Mouse (Mus musculus): ENCODE measurements around the gene Ypel1.

The Ypel1 gene

DNA sequence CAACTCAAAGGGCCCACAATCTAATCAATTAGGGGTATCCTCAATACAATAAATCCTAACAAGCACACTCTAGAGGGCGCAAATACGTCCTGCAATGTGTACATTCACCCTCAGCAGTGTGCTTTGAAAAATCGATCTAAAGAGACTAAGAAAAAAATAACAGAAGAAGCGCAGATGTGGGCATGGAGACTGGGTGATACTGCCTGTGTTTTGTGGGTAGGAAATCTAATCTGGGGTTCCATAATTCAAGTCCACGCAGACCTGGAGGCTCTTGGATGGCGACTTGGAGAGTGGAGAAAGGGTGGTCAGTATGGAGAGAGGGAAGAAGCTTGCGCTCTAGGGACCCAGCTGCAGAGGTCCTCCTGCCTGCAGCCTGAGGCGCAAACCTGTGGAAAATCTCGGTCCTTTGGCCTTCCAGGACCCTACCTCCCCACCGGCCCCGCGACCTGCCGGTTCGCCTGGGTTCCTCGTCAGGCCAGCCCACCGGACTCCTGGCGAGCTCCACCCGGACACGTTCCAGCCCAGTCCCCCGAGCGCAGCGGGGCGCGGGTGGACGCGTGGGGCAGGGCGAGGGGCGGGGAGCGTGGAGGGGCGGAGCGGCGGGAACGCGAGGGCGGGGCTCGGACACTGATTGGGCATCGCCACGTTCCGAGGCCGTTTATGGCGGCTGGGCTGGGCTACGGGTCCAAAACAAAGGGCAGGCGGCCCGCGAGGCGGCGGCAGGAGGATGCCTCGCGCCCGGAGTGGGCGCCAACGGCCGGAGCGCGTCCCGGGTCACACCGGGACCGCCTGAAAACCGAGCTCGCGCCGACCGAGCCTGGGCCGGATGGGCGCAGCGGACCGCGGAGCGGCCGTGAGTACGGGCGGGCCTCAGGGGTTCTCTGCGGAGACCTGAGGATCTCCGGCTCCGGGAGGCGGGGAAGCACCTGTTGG, at the start of gene Ypel1:
Gene Ypel1, plus strand, starts transcription at position 186 of the 933 bp plus-strand sequence.
- DNase-seq (ENCODE audit: low read depth, low spot score), result peak; percentile 69

GRCm38 (mm10) chr16:17024469-17025148, 44.9 kb upstream of the Ypel1 start:
- DNase-seq (ENCODE audit: low read depth, low spot score), result no peak

GRCm38 (mm10) chr16:17029971-17030695, 39.4 kb upstream of the Ypel1 start:
- peak; percentile 45 for DNase-seq (ENCODE audit: low read depth, low spot score)

GRCm38 (mm10) chr16:17033754-17034153, 35.7 kb upstream of the Ypel1 start:
- no peak for DNase-seq (ENCODE audit: low read depth, low spot score)

GRCm38 (mm10) chr16:17040716-17041115, 28.8 kb upstream of the Ypel1 start:
- no peak for DNase-seq (ENCODE audit: low read depth, low spot score)

GRCm38 (mm10) chr16:17041417-17041816, 28.1 kb upstream of the Ypel1 start:
- DNase-seq (ENCODE audit: low read depth, low spot score), result no peak

DNA sequence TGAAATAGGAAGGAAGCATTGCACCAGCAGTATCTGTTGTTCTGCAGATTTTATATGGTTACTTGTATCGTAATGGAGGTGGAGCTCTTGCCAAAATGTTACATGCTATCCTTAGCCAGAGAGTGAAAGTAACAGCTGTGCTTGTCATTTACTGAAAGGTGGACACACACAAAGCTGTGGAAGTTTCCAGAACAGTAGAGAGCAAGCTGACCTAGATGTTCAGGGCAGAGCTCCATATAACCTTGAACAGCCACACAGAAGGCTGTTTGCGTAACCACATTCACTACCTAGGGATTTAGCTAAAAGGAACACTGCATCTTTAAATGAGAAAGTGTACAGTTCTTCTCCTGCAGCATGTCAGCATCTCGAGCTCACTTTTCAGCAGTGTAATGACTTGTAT, 25.2 kb upstream of the Ypel1 start:
- no peak for DNase-seq (ENCODE audit: low read depth, low spot score)

GRCm38 (mm10) chr16:17045287-17045686, 24.2 kb upstream of the Ypel1 start:
- no peak for DNase-seq (ENCODE audit: low read depth, low spot score)

- no peak for DNase-seq (ENCODE audit: low read depth, low spot score)
Observed at GRCm38 (mm10) chr16:17049886-17050285, 19.6 kb upstream of the Ypel1 start.

DNA sequence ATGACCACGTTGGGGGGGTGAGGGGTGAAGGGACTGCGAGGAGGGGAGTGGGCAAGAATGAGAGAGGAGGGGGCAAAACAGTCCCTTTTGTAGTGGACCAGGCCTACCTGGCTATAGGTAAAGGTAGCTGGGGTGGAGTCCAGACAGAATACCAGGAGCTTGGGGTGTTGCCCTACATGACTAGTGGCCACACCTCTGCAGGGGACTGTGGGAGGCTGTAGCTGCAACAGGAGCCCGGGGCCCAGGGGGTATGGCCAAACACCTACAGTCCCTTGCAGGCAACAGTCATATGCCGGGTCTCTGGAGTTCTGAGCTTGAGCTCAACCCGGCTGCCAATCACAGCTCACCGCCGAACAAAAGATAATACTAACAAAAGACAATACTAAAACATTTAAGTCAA, 17.4 kb upstream of the Ypel1 start:
- no peak for DNase-seq (ENCODE audit: low read depth, low spot score)

GRCm38 (mm10) chr16:17053903-17054302, 15.6 kb upstream of the Ypel1 start:
- DNase-seq (ENCODE audit: low read depth, low spot score), result no peak

DNA sequence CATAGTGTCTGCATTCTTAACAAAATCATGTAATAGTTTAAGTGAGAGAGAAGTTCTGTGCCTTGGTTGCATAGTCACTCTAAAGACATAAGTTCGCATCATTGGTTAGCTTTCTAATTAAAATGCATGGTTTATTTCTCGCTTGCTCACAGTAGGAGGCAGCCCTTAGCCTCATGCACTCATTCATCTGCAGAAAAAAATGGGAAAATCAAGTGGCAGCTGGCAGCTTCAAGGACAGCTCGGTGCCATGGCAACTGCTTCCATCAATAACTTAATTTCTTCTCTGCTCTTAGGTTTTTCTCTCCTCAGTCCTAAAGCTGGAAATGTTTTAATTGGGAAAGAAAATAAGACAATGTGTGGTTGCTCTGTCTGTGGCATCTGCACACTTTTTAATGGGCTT, 13.9 kb upstream of the Ypel1 start:
- peak; percentile 36 for DNase-seq (ENCODE audit: low read depth, low spot score)

DNA sequence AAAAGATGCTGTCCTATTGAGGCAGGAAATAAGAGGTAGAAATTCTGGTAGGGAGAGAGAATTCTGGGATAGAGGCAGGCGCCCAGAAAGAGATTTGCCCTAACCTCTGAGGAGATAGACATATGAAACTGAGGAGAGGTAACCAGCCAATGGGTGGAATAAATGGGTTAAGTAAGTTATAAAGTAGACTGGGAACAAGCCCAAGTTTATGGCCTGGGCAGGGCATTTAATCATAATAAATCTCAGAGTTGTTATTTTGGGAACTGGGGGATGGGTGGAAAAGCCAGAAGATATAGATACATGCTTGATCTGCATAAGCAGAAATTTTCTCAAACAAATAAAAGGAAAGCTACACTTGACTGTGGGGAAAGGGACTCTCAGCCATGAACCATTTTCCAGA, 7.2 kb upstream of the Ypel1 start:
- no peak for DNase-seq (ENCODE audit: low read depth, low spot score)

DNA sequence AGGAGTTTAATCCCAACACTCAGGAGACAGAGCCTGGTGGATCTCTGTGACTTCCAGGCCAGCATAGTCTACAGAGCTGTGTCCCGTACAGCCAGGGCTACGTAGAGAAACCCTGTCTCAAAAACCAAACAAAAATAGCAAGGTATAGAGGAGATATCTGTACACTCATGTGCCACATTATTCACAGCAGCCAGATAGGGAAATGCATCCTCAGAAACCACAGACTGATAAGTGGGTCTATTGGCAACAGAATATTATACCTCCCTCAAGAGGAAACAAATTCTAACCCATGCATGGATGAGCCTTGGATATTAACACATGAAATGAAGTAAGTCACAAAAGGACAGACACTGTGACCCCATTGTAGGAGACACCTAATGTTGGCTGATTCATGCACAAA, 1.9 kb upstream of the Ypel1 start:
- no peak for DNase-seq (ENCODE audit: low read depth, low spot score)

DNA sequence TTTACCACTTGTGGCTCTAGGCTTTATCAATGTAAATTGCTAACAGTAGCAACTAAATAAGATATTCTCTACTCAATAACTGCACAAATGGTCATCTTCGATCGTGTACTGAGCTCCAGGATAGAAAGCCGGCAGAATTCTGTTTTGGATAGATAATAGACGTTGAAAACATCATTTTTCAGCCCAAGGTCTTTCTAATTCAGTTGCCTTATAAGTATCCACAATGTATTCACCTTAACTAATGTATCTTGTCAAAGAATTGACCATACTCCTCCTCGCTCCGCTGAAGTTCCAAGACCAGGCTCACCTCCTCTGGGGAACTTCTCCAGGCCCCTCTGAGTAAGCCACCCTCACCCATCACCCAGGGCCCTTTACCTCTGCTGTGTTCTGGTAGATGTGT, 1.2 kb downstream of the Ypel1 start:
- no peak for DNase-seq (ENCODE audit: low read depth, low spot score)

- no peak for DNase-seq (ENCODE audit: low read depth, low spot score)
Observed at GRCm38 (mm10) chr16:17073000-17073399, 3.5 kb downstream of the Ypel1 start.

GRCm38 (mm10) chr16:17076301-17076700, 6.8 kb downstream of the Ypel1 start:
- no peak for DNase-seq (ENCODE audit: low read depth, low spot score)

GRCm38 (mm10) chr16:17076869-17077268, 7.4 kb downstream of the Ypel1 start:
- no peak for DNase-seq (ENCODE audit: low read depth, low spot score)

DNA sequence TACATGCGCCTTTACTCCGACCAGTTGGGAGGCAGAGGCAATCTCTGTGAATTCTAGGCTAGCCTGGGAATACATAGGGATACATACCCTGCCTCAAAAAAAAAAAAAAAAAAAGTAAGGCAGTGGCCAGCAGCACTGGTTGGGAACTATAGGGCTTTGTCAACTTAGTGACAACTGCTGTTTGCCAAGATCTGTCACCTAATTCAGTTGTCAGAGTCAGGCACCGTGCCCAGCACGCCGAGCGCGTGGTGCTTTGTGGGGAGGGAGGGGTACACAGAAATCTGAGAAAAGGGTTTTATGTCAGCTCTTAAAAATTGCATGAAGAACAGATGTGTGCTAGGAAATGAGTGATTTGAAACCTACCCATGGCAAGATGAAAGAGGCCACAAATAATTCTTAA, 8.6 kb downstream of the Ypel1 start:
- no peak for DNase-seq (ENCODE audit: low read depth, low spot score)

- no peak for DNase-seq (ENCODE audit: low read depth, low spot score)
Observed at GRCm38 (mm10) chr16:17082121-17082792, 12.8 kb downstream of the Ypel1 start.

GRCm38 (mm10) chr16:17085636-17086035, 16.1 kb downstream of the Ypel1 start:
- DNase-seq (ENCODE audit: low read depth, low spot score), result no peak

DNA sequence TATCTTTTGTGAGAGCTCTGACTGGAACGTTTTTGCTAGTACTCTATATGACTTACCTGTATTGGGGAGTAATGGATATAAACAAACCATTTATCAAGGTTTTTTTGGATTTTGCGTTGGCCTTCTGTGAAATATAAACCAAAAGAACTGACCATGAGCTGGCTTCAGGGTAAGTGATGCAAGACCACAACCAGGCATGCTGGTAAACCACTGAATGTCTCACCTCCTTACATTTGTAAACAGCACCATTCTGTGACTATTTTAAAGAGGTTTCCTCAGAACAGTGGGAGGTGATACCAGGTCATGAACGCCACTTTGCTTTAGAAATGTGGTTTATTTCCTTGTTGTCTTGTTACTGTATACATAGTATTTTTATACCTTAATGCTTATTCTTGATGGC, 16.7 kb downstream of the Ypel1 start:
- no peak for DNase-seq (ENCODE audit: low read depth, low spot score)
